Mouse (Mus musculus) bone marrow, adult 2 months (tissue): ENCODE measurements at regions not wholly inside any gene's neighbourhood (a gene's known extent, or its start where the extent isn't known, plus 50 kb on each side); places are given as distances from the start of the nearest gene placed in this dataset.

Source experiments
- H3K27ac ChIP-seq: fragments of 200-500 bp; 2 replicates; pipeline ENCODE4 v1.5.1; 2012; ENCODE audit warnings: low read depth, mild to moderate bottlenecking, control low read depth, inconsistent platforms, low read length; ENCODE audit not compliant: control insufficient read depth, poor library complexity, insufficient read depth
- H3K4me1 ChIP-seq: fragments of 200-500 bp; 2 replicates; pipeline ENCODE4 v1.6.1; 2011; ENCODE audit warnings: low read length; ENCODE audit not compliant: control insufficient read depth, insufficient read depth
- H3K4me3 ChIP-seq: fragments of 200-500 bp; replicated peaks from 2 replicates; pipeline ENCODE3; 2011; ENCODE audit warnings: mild to moderate bottlenecking, low read depth, low read length, control low read depth; ENCODE audit not compliant: control insufficient read depth
- CTCF ChIP-seq: fragments of 200-500 bp; IDR thresholded peaks from 2 replicates; pipeline ENCODE4 v1.5.1; 2011; ENCODE audit warnings: low read length, control low read depth; ENCODE audit not compliant: control insufficient read depth, insufficient read depth
- POLR2A ChIP-seq: fragments of 200-500 bp; IDR thresholded peaks from 2 replicates; pipeline ENCODE4 v1.6.1; 2011; ENCODE audit warnings: low read depth, mild to moderate bottlenecking, control low read depth, low read length, borderline replicate concordance; ENCODE audit not compliant: control insufficient read depth
- WGBS: fragments of 180-500 bp; shearing (Covaris S2); methylation state at CpG from one replicate; pipeline ENCODE4 v1.1.7; 2018; 5-methylcytosine and 5-hydroxymethylcytosine counted together

DNA sequence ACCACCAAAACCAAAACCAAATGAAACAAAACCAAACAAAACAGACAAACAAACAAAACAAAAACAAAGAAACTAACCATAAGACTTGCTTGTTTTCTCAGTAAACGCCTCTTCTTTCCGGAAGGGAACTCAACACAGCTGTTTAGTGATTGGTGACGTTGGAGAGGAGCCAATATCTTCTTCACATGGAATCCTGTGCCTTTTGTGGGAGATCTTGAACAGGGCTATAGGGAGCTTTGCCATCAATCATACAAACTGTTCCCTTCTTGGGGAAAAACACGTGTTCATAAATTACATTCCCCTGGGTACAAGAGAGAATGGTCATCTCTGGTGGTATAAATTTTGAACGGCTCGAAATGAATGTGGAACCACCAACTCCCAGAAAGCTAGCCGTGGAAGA is 1426.7 kb downstream of the Slc22a22 start:
- WGBS, result 72% methylated on average over 7 of the region's 7 CpGs
- TF ChIP-seq CTCF (no peak), POLR2A (no peak)
- H3K4me1 ChIP-seq, result no peaks in the 10 kb centered on the region
- H3K27ac ChIP-seq, result no peak overlapping the region
- no peak overlapping the region for H3K4me3 ChIP-seq

DNA sequence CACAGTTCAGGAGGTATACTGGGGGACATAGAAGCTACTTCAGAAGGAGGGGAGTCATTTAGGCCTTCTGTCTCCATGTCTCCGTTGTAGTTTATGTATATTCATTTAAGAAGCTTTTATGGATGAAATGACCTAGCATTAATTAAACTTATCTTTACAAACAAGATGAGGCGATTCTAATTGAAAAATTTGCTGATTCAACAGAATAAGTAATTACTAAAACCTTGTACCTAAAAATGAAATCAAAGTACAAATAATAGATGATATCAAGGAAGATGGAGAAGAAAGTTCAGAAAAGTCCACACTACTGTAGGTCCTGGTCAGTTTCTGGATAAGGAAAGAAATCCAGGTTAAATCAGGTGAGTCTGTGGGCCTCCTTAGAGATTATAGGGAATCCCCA is 1429.6 kb downstream of the Slc22a22 start:
- WGBS, result 85% methylated on average over 2 of the region's 2 CpGs
- Histone ChIP-seq H3K4me3 (no peak overlapping the region), H3K27ac (no peak overlapping the region), H3K4me1 (no peaks in the 10 kb centered on the region)
- TF ChIP-seq POLR2A (no peak), CTCF (no peak)

GRCm38 (mm10) chr15:56046679-56047532 is 1430.5 kb downstream of the Slc22a22 start:
- no peak overlapping the region for H3K27ac ChIP-seq
- WGBS, result 23% methylated on average over 16 of the region's 16 CpGs
- no peak overlapping the region for H3K4me3 ChIP-seq
- TF ChIP-seq CTCF, result peak; percentile 91
- no peak for TF ChIP-seq POLR2A
- no peaks in the 10 kb centered on the region for H3K4me1 ChIP-seq

- 55% methylated on average over 10 of the region's 10 CpGs for WGBS
- H3K4me1 ChIP-seq, result no peaks in the 10 kb centered on the region
- H3K27ac ChIP-seq, result no peak overlapping the region
- no peak overlapping the region for H3K4me3 ChIP-seq
- TF ChIP-seq CTCF, result no peak
These were observed 1431.7 kb downstream of the Slc22a22 start for GRCm38 (mm10) chr15:56045510-56046245.

DNA sequence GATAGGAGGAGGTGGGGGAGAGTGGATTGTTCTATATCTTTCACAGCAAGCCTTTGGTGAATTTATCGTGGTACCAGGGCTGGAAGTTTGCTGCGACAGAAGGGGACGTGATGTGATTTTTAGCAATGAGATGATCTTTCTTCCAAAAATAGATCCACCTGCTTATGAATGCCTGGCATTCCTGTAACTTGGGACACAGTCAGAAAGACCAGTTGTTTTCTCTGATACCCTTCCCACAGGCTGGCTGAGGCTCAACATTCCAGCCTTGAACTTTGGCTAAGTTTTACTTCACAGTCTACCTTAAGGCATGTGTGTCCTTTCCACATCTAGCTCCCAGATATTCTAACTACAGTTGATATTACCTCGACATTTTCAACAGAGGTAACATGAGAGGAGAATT is 1434.1 kb downstream of the Slc22a22 start:
- TF ChIP-seq CTCF (no peak), POLR2A (no peak)
- 77% methylated on average over 4 of the region's 4 CpGs for WGBS
- no peaks in the 10 kb centered on the region for H3K4me1 ChIP-seq
- H3K4me3 ChIP-seq, result no peak overlapping the region
- no peak overlapping the region for H3K27ac ChIP-seq

- no peak for TF ChIP-seq CTCF
- no peak for TF ChIP-seq POLR2A
- no peaks in the 10 kb centered on the region for H3K4me1 ChIP-seq
- H3K4me3 ChIP-seq, result no peak overlapping the region
- H3K27ac ChIP-seq, result no peak overlapping the region
These were observed 1435.0 kb downstream of the Slc22a22 start for GRCm38 (mm10) chr15:56042449-56042848.

GRCm38 (mm10) chr15:56030007-56030406 is 1447.4 kb downstream of the Slc22a22 start:
- no peak overlapping the region for H3K4me3 ChIP-seq
- no peak overlapping the region for H3K27ac ChIP-seq
- no peaks in the 10 kb centered on the region for H3K4me1 ChIP-seq
- TF ChIP-seq CTCF (no peak), POLR2A (no peak)
- WGBS, result 63% methylated on average over 2 of the region's 2 CpGs

- TF ChIP-seq CTCF, result no peak
- no peak for TF ChIP-seq POLR2A
- H3K4me3 ChIP-seq, result no peak overlapping the region
- H3K4me1 ChIP-seq, result no peaks in the 10 kb centered on the region; the same call in 1 of the 2 replicates
- WGBS, result 76% methylated on average over 5 of the region's 5 CpGs
- no peak overlapping the region for H3K27ac ChIP-seq
These were observed 1450.1 kb downstream of the Slc22a22 start for GRCm38 (mm10) chr15:56027197-56027818.
